Mouse (Mus musculus): ENCODE results near the gene Megf6. TPM values are rescaled to one million over a fixed set of nuclear protein-coding genes. Genes with fewer than 3 reads are reported as not detected.

The Megf6 gene
- polyA plus RNA-seq, 1 experiment from 2014 or later, result 5.0 TPM

DNA sequence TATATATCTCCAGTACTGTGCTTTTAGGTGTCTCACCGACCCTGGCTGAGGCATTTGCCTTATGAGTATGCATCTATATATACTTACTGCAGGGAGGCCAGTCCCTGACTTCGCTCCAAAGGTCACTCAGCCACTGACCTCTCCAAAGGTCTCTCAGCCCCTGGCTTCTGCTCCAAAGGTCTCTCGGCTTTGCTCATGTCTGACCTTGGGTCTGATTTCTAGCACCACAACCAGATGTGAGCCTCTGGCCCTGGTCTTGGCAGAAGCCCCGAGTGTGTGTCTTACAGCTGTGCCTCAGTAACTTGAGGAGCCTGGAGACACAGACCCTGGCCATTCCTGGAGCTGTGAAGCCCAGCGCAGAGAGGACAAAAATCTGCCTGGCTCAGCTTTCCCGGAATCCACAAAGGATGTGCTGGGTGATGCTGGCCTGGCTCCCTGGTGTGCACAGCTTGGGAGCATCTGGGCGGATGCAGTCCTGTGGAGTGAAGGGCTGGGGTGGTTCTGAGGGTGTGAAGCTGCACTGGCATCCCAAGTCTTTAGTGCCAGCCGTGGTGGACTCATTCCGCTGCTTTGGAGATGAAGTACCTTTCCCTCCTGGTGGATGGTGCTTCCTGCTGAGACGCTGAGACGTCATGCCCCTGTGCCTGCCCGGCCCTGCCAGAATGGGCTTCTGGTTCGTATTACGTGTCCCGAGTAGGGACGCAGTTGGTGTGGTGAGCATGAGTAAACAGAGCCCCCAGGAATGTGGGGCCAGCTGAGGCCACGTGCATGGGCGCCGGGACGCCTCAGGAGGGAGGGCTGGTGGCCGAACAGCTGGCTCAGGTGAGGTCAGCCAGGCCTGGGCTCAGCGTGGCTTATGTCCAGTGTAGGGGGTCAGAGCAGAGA lies 76.9 kb downstream of the Megf6 start:
- H3K4me2 ChIP-seq (ENCODE audit: low read depth, low read length), result no peak overlapping the region
- no peak overlapping the region for H3K27ac ChIP-seq (ENCODE audit: low read depth, low read length)
- WGBS, result 53% methylated on average over 22 of the region's 22 CpGs
- H3K9ac ChIP-seq (replicated peaks; ENCODE audit: low read depth, low read length), result 0 out of 2 replicates have a peak overlapping the region, but pooled peaks have one; percentile 2
- H3K4me3 ChIP-seq (ENCODE audit: low read depth, low read length), result no peak overlapping the region
- no peak for ATAC-seq (ENCODE audit: low read depth)
- no peaks in the 10 kb centered on the region for H3K27me3 ChIP-seq (ENCODE audit: control insufficient read depth, insufficient read depth, low read length)
- H3K4me1 ChIP-seq (ENCODE audit: control insufficient read depth, insufficient read depth, low read length), result no peaks in the 10 kb centered on the region
- no peaks in the 10 kb centered on the region for H3K36me3 ChIP-seq (ENCODE audit: control insufficient read depth, insufficient read depth, low read length)
- no peaks in the 10 kb centered on the region for H3K9me3 ChIP-seq (ENCODE audit: control insufficient read depth, low read length)

DNA sequence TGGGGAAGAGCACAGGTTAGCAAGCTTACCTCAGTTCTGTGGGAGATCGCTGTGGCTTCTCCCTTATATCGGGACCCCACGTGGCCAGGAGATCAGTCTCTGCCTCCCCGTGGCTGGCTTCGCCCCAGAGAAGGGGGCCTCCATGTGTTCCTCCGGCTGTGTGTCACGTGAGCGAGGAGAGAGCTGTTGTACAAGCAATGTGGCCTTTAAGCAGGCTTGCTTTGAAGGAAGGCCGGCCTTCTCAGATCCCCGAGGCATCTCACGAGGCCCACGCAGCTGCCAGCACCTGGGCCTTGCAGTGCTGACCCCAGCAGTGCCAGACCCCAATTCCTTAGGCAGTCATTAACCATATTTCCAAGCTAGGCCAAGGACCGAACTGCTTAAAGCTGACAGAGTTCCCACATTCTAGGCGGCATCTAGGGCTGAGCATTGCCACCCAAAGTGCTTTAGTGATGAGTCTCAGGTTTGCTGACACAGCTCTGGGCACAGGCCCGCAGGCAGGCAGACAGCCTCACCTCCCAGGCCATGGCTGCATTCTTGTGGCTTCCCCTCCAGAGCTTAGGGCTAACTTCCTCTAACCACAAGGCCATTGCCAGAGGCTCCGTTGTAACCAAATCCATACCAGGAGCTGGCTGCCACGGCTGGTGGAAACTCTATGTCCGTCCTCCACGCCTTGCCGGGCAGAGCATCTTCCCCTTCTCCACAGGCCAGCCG lies 77.7 kb downstream of the Megf6 start:
- Histone ChIP-seq H3K9ac (replicated peaks; ENCODE audit: low read depth, low read length) (no peak overlapping the region), H3K27me3 (ENCODE audit: control insufficient read depth, insufficient read depth, low read length) (no peaks in the 10 kb centered on the region), H3K36me3 (ENCODE audit: control insufficient read depth, insufficient read depth, low read length) (no peaks in the 10 kb centered on the region), H3K4me1 (ENCODE audit: control insufficient read depth, insufficient read depth, low read length) (no peaks in the 10 kb centered on the region), H3K9me3 (ENCODE audit: control insufficient read depth, low read length) (no peaks in the 10 kb centered on the region), H3K4me3 (ENCODE audit: low read depth, low read length) (no peak overlapping the region), H3K4me2 (ENCODE audit: low read depth, low read length) (no peak overlapping the region), H3K27ac (ENCODE audit: low read depth, low read length) (no peak overlapping the region)
- no peak for ATAC-seq (ENCODE audit: low read depth)
- 77% methylated on average over 21 of the region's 21 CpGs for WGBS

DNA sequence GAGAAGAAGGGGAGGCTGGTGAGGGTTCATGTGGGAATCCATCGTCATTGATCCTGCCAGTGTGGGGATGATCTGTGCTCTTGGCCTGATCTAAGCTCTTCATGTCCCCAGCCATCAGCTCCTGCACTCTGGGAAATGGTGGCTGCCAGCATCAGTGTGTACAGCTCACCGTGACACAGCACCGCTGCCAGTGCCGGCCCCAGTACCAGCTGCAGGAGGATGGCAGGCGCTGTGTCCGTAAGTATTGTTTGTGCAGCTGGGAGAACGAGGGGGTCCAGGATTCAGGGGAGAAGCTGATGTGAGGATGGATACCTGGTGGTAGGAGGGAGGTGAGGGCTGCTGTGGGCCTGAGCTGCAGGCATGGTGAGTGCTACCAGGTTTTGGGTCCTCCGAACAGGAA lies 78.8 kb downstream of the Megf6 start:
- Histone ChIP-seq H3K27ac (ENCODE audit: low read depth, low read length) (no peak overlapping the region), H3K27me3 (ENCODE audit: control insufficient read depth, insufficient read depth, low read length) (no peaks in the 10 kb centered on the region), H3K9ac (replicated peaks; ENCODE audit: low read depth, low read length) (no peak overlapping the region), H3K4me1 (ENCODE audit: control insufficient read depth, insufficient read depth, low read length) (no peaks in the 10 kb centered on the region), H3K4me2 (ENCODE audit: low read depth, low read length) (no peak overlapping the region), H3K36me3 (ENCODE audit: control insufficient read depth, insufficient read depth, low read length) (no peaks in the 10 kb centered on the region), H3K9me3 (ENCODE audit: control insufficient read depth, low read length) (no peaks in the 10 kb centered on the region), H3K4me3 (ENCODE audit: low read depth, low read length) (no peak overlapping the region)
- no peak for ATAC-seq (ENCODE audit: low read depth)
- WGBS, result 64% methylated on average over 8 of the region's 8 CpGs

DNA sequence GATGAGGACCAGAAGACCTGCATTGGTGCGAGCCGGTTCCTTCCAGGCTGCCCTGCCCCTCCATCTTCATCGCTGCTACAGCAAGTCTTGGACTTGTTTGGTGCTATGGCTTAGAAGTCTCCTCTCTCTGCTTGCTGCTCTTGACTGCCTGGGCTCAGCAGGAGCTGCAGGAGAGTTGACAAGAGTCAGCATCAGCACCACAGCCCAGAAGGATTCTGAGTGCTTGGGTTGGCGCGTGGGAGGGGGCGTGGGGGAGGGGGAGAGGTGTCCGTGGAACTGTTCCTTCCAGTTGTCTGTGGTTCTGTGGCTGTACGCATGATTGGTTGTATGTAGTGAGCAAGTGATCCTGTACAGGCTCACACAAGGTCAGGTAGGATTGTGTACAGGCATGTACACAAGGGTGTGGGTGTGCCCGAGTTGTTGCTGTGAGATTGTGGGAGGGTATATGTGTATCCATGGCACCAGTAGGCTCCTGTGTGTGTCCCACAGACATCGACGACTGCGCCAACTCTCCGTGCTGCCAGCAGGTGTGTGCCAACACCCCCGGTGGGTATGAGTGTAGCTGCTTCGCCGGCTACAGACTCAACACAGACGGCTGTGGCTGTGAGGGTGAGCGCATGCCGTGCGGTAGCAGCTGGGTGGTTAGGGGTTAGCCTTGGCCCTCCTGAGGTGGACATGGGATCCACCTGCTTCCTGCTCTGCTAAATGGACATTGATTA lies 82.2 kb downstream of the Megf6 start:
- no peaks in the 10 kb centered on the region for H3K9me3 ChIP-seq (ENCODE audit: control insufficient read depth, low read length)

DNA sequence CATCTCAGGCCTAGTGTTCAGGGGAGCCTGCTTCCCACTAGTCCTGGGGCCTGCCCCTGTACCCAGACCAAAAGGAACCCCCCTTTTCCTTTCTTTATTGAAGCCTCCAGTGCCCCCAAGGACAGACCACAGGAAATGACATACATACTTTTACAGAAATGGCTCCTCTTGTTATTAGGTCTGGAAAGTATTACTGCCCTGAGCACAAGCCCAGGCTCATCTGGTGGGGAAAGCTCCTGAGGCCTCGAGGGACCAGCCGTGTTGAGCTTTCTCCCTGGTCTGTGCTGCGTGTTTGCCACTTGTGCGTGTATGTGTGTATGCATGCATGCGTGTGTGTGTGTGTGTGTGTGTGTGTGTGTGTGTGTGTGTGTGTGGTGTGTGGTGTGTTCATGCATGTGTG lies 90.2 kb downstream of the Megf6 start:
- Histone ChIP-seq H3K27me3 (ENCODE audit: control insufficient read depth, insufficient read depth, low read length) (no peaks in the 10 kb centered on the region), H3K4me2 (ENCODE audit: low read depth, low read length) (no peak overlapping the region), H3K9me3 (ENCODE audit: control insufficient read depth, low read length) (no peaks in the 10 kb centered on the region), H3K9ac (replicated peaks; ENCODE audit: low read depth, low read length) (no peak overlapping the region), H3K4me1 (ENCODE audit: control insufficient read depth, insufficient read depth, low read length) (no peaks in the 10 kb centered on the region), H3K27ac (ENCODE audit: low read depth, low read length) (no peak overlapping the region), H3K36me3 (ENCODE audit: control insufficient read depth, insufficient read depth, low read length) (no peaks in the 10 kb centered on the region), H3K4me3 (ENCODE audit: low read depth, low read length) (no peak overlapping the region)
- WGBS, result 93% methylated on average over 5 of the region's 5 CpGs
- ATAC-seq (ENCODE audit: low read depth), result no peak

More for the DNA sequence above, 82.2 kb downstream of the Megf6 start:
- H3K4me3 ChIP-seq (ENCODE audit: low read depth, low read length), result no peak overlapping the region
- H3K27ac ChIP-seq (ENCODE audit: low read depth, low read length), result no peak overlapping the region
- 89% methylated on average over 20 of the region's 20 CpGs for WGBS
- no peak overlapping the region for H3K4me2 ChIP-seq (ENCODE audit: low read depth, low read length)
- no peaks in the 10 kb centered on the region for H3K4me1 ChIP-seq (ENCODE audit: control insufficient read depth, insufficient read depth, low read length)
- no peaks in the 10 kb centered on the region for H3K36me3 ChIP-seq (ENCODE audit: control insufficient read depth, insufficient read depth, low read length)
- no peaks in the 10 kb centered on the region for H3K27me3 ChIP-seq (ENCODE audit: control insufficient read depth, insufficient read depth, low read length)
- ATAC-seq (ENCODE audit: low read depth), result no peak
- no peak overlapping the region for H3K9ac ChIP-seq (replicated peaks; ENCODE audit: low read depth, low read length)

DNA sequence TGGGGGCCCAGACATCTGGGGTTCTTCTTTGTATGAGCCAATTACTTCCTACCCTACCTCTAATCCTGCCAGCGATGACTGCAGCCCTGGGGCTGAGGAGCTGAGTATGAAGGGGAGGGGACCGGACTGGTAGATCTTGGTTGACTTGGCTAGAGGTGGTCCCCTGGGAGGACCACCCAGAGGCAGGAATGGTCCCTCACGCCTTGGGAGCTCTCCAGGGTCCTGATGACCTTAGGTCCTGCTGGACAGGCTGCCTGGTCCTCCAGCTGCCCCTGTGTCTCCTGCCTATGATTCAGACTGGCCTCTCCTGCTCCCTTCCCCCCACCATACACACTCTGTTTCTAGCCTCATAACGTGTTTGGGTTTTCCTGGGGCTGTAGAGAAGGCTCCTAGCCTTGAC lies 91.5 kb downstream of the Megf6 start:
- H3K4me3 ChIP-seq (ENCODE audit: low read depth, low read length), result no peak overlapping the region
- no peaks in the 10 kb centered on the region for H3K36me3 ChIP-seq (ENCODE audit: control insufficient read depth, insufficient read depth, low read length)
- WGBS, result 56% methylated on average over 4 of the region's 4 CpGs
- H3K4me2 ChIP-seq (ENCODE audit: low read depth, low read length), result no peak overlapping the region
- H3K9me3 ChIP-seq (ENCODE audit: control insufficient read depth, low read length), result no peaks in the 10 kb centered on the region
- H3K27ac ChIP-seq (ENCODE audit: low read depth, low read length), result no peak overlapping the region
- H3K4me1 ChIP-seq (ENCODE audit: control insufficient read depth, insufficient read depth, low read length), result no peaks in the 10 kb centered on the region
- no peak for ATAC-seq (ENCODE audit: low read depth)
- no peaks in the 10 kb centered on the region for H3K27me3 ChIP-seq (ENCODE audit: control insufficient read depth, insufficient read depth, low read length)
- no peak overlapping the region for H3K9ac ChIP-seq (replicated peaks; ENCODE audit: low read depth, low read length)

DNA sequence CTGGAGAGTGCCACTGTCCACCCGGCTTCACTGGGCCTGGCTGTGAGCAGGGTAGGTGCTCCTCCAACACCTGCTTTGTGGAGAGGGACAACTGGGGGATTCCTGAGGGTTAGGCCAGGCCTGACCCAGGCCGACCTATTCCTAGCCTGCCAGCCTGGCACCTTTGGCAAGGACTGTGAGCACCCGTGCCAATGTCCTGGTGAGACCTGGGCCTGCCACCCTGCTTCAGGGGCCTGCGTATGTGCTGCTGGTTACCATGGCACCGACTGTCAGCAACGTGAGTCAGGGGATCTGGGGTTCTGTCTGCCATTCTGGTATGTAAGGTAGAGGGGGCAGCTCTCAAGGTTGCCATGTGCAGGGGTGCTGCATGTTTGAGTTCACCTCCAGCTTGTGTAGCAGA lies 97.0 kb downstream of the Megf6 start:
- Histone ChIP-seq H3K36me3 (ENCODE audit: control insufficient read depth, insufficient read depth, low read length) (no peaks in the 10 kb centered on the region), H3K4me1 (ENCODE audit: control insufficient read depth, insufficient read depth, low read length) (no peaks in the 10 kb centered on the region), H3K9ac (replicated peaks; ENCODE audit: low read depth, low read length) (no peak overlapping the region), H3K9me3 (ENCODE audit: control insufficient read depth, low read length) (no peaks in the 10 kb centered on the region), H3K27ac (ENCODE audit: low read depth, low read length) (no peak overlapping the region), H3K27me3 (ENCODE audit: control insufficient read depth, insufficient read depth, low read length) (no peaks in the 10 kb centered on the region), H3K4me2 (ENCODE audit: low read depth, low read length) (no peak overlapping the region), H3K4me3 (ENCODE audit: low read depth, low read length) (no peak overlapping the region)
- 84% methylated on average over 6 of the region's 6 CpGs for WGBS
- ATAC-seq (ENCODE audit: low read depth), result no peak

DNA sequence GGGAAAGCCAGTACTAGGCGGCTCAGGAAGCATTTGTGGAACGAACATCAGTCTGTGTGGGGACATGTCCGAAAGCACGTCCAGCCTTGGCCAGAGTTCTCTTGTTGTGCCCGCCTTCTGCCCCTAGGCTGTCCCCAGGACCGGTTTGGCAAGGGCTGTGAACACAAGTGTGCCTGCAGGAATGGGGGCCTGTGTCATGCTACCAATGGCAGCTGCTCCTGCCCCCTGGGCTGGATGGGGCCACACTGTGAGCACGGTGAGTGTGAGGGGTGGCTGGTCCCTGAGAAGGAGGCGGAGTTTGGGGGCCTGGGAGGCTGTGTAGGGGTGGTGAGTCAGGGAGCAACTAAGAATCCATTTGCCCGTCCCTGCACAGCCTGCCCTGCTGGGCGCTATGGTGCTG lies 99.0 kb downstream of the Megf6 start:
- 60% methylated on average over 10 of the region's 10 CpGs for WGBS
- Histone ChIP-seq H3K4me1 (ENCODE audit: control insufficient read depth, insufficient read depth, low read length) (no peaks in the 10 kb centered on the region), H3K27ac (ENCODE audit: low read depth, low read length) (no peak overlapping the region), H3K36me3 (ENCODE audit: control insufficient read depth, insufficient read depth, low read length) (no peaks in the 10 kb centered on the region), H3K27me3 (ENCODE audit: control insufficient read depth, insufficient read depth, low read length) (no peaks in the 10 kb centered on the region), H3K4me3 (ENCODE audit: low read depth, low read length) (no peak overlapping the region), H3K9ac (replicated peaks; ENCODE audit: low read depth, low read length) (no peak overlapping the region), H3K4me2 (ENCODE audit: low read depth, low read length) (no peak overlapping the region), H3K9me3 (ENCODE audit: control insufficient read depth, low read length) (no peaks in the 10 kb centered on the region)
- ATAC-seq (ENCODE audit: low read depth), result no peak

DNA sequence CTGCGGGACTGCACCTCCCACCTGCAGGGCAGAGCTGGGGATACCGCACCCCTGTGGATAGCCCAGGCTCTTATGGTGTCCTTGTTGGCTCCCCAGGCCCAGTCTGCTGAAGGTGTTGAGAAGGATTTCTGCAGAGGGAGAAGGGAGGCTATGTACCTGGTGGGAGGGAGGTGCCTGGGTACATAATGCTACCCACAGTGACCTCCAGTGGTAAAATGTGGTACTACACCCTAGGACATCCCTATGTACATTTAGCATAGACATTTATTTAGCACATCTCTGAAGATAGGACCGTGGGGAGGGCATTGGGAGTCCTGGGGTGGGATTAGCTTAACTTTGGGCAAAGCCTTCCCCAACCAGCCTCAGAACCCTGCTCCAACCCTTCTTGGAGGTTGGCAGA lies 102.5 kb downstream of the Megf6 start:
- Histone ChIP-seq H3K9ac (replicated peaks; ENCODE audit: low read depth, low read length) (no peak overlapping the region), H3K4me3 (ENCODE audit: low read depth, low read length) (no peak overlapping the region), H3K27ac (ENCODE audit: low read depth, low read length) (no peak overlapping the region), H3K9me3 (ENCODE audit: control insufficient read depth, low read length) (no peaks in the 10 kb centered on the region), H3K27me3 (ENCODE audit: control insufficient read depth, insufficient read depth, low read length) (no peaks in the 10 kb centered on the region), H3K4me1 (ENCODE audit: control insufficient read depth, insufficient read depth, low read length) (no peaks in the 10 kb centered on the region), H3K4me2 (ENCODE audit: low read depth, low read length) (no peak overlapping the region), H3K36me3 (ENCODE audit: control insufficient read depth, insufficient read depth, low read length) (no peaks in the 10 kb centered on the region)
- WGBS, result 64% methylated on average over 3 of the region's 3 CpGs
- ATAC-seq (ENCODE audit: low read depth), result peak; percentile 44; the same call in 1 of the 2 replicates

All from neural tube, embryonic 14.5 days (tissue).